Mouse (Mus musculus): ENCODE data around the gene Efna4. TPM values are rescaled to one million over a fixed set of nuclear protein-coding genes. Genes with fewer than 3 reads are reported as not detected.

Efna4 gene
- polyA plus RNA-seq, 1 experiment from 2014 or later, result 53.4 TPM

DNA sequence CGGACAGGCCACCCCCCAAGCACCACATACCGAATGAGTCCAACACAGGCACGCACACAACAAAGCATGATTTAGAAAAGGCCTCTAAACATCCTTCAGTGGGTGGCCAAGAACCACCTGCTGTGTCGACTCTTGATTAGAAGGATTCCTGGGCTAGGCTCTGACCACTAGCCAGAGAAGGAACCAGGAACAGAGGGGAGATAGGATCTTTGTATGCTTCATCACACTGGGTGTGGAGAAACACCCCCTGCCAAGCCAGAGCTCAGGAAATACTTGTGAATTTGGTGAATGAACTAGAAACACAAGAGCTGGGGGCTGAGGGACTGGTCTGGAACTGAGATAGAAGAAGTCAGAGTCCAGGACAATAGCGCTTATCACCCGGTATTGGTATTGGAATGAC lies 1.3 kb downstream of the Efna4 start:
- H3K9me3 ChIP-seq (replicated peaks), result no peaks in the 10 kb centered on the region
- H3K27ac ChIP-seq, result peak overlapping the region; percentile 95
- peak; percentile 31 for DNase-seq (ENCODE audit: low spot score)
- H3K4me1 ChIP-seq, result peaks cover 82% of the 10 kb centered on the region
- no peaks in the 10 kb centered on the region for H3K27me3 ChIP-seq (ENCODE audit: low read depth, poor library complexity, severe bottlenecking)
- H3K4me3 ChIP-seq, result peak overlapping the region; percentile 74
- H3K36me3 ChIP-seq, result peaks cover 40% of the 10 kb centered on the region
- WGBS, result 26% methylated on average over 6 of the region's 6 CpGs

DNA sequence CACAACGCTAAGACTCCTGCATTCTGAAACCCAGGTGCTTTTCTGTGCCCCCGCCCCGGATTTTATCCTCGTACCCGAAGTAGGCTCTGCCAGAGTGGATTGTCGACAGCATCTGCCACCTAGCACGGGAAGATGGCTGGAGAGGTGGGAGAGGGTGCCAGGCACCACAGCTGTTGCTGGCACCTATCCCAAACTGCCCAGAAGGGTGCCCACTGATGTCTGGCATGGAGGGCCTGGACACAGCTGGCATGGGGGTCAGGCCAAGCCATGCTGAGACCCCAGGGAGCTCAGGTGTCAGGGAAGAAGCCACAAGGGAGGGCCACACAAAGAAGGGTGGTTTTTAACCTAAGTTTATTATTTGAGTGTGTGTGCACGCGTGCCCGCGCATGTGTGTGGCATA lies 4.8 kb downstream of the Efna4 start:
- Histone ChIP-seq H3K36me3 (peaks cover 36% of the 10 kb centered on the region), H3K27me3 (ENCODE audit: low read depth, poor library complexity, severe bottlenecking) (0 out of 2 replicates have a peak, but pooled peaks cover 5% of the 10 kb centered on the region), H3K9me3 (replicated peaks) (no peaks in the 10 kb centered on the region), H3K27ac (0 out of 2 replicates have a peak overlapping the region, but pooled peaks have one; percentile 1), H3K4me3 (no peak overlapping the region), H3K4me1 (peaks cover 80% of the 10 kb centered on the region)
- DNase-seq (ENCODE audit: low spot score), result no peak
- 57% methylated on average over 11 of the region's 11 CpGs for WGBS

DNA sequence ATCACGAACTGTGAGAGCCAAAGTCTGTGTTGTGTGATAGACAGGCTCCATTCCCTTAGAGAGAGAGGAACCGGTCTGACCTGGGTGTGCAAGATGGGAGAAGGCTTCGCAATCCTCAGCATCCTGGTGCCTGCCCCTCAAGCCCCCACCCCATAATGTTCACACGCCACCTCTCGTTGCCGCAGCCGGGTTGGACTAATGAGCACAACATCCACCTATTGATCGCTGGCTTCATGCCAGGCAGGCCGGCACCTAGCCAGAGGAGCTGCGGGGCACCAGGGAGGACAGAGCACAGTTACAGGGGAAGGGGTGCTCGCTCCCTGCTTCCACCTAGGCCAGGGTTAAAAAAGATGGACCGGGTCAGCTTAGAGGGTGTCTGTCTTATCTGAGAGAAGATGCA lies 5.4 kb downstream of the Efna4 start:
- WGBS, result 49% methylated on average over 12 of the region's 12 CpGs
- H3K27ac ChIP-seq, result peak overlapping the region; percentile 15; the same call in 1 of the 2 replicates
- no peaks in the 10 kb centered on the region for H3K9me3 ChIP-seq (replicated peaks)
- DNase-seq (ENCODE audit: low spot score), result peak; percentile 34
- peaks cover 86% of the 10 kb centered on the region for H3K4me1 ChIP-seq
- H3K4me3 ChIP-seq, result no peak overlapping the region
- H3K36me3 ChIP-seq, result peaks cover 36% of the 10 kb centered on the region
- H3K27me3 ChIP-seq (ENCODE audit: low read depth, poor library complexity, severe bottlenecking), result 0 out of 2 replicates have a peak, but pooled peaks cover 5% of the 10 kb centered on the region

DNA sequence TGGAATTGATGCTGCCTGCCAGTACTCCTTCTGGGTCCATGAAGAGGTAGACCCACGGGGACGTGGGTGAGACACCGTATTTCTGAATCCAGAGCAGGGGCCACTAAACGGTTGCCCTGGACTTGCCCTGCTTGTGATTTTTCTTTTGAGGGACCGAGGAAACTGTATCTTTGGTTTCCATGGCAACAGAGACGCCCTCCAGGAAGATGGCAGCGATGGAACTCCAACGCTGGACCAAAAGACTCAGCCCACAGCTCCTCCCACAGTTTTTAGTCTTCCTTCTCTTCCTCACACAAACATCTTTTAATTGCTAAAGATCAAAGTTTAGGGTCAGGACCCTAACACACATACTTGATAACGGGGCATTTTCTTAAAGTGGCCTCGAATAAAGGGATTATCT lies 5.8 kb downstream of the Efna4 start:
- 57% methylated on average over 10 of the region's 10 CpGs for WGBS
- no peak overlapping the region for H3K27ac ChIP-seq
- DNase-seq (ENCODE audit: low spot score), result no peak
- H3K4me3 ChIP-seq, result no peak overlapping the region
- no peaks in the 10 kb centered on the region for H3K9me3 ChIP-seq (replicated peaks)
- 0 out of 2 replicates have a peak, but pooled peaks cover 5% of the 10 kb centered on the region for H3K27me3 ChIP-seq (ENCODE audit: low read depth, poor library complexity, severe bottlenecking)
- H3K4me1 ChIP-seq, result peaks cover 87% of the 10 kb centered on the region
- H3K36me3 ChIP-seq, result peaks cover 36% of the 10 kb centered on the region

DNA sequence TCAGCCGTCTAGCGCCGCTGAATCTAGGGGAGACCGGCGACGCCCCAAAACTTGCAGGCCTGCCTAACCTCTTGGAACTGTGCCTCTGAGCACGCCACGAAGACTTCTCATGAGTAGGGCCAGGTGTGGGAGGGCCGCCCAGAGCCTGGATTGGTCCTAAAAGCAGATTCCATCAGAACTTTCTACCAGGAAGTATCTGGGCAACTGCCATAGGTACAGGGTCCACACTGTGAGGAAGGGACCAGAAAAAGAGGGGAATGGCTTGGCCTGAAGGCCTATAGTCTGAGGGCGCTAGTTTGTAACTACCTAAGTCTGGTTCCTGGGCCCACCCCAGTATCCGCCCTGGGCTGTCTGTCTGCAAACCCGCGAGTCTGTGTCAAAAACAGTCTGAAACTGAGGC lies 6.3 kb downstream of the Efna4 start:
- 0 out of 2 replicates have a peak overlapping the region, but pooled peaks have one; percentile 6 for H3K27ac ChIP-seq
- H3K4me3 ChIP-seq, result no peak overlapping the region
- peaks cover 36% of the 10 kb centered on the region for H3K36me3 ChIP-seq
- peaks cover 87% of the 10 kb centered on the region for H3K4me1 ChIP-seq
- DNase-seq (ENCODE audit: low spot score), result peak; percentile 34
- no peaks in the 10 kb centered on the region for H3K9me3 ChIP-seq (replicated peaks)
- 76% methylated on average over 13 of the region's 13 CpGs for WGBS
- H3K27me3 ChIP-seq (ENCODE audit: low read depth, poor library complexity, severe bottlenecking), result 0 out of 2 replicates have a peak, but pooled peaks cover 5% of the 10 kb centered on the region

DNA sequence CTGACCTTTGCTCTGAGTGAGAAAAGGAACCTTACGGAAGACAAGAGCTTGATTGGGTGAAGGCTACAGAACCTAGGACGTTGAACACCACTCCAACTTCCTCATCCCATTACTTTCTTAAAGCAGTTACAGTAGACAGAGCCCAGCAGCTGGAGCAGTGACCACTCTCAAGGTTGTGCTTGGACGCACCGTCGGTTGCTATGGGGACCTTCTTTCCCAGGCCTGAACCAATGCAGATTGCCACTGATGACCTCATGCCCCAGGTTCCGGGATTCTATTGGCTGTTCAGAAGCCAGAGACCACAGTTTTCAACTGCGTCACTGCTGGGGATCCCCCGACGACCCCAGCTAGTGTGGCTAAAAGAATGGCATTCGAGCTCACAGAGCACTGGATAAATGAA lies 6.9 kb downstream of the Efna4 start:
- H3K27ac ChIP-seq, result no peak overlapping the region
- 0 out of 2 replicates have a peak overlapping the region, but pooled peaks have one; percentile 4 for H3K4me3 ChIP-seq
- peaks cover 36% of the 10 kb centered on the region for H3K36me3 ChIP-seq
- peak; percentile 51 for DNase-seq (ENCODE audit: low spot score)
- H3K9me3 ChIP-seq (replicated peaks), result no peaks in the 10 kb centered on the region
- H3K4me1 ChIP-seq, result peaks cover 84% of the 10 kb centered on the region
- WGBS, result 21% methylated on average over 10 of the region's 10 CpGs
- H3K27me3 ChIP-seq (ENCODE audit: low read depth, poor library complexity, severe bottlenecking), result 0 out of 2 replicates have a peak, but pooled peaks cover 5% of the 10 kb centered on the region

DNA sequence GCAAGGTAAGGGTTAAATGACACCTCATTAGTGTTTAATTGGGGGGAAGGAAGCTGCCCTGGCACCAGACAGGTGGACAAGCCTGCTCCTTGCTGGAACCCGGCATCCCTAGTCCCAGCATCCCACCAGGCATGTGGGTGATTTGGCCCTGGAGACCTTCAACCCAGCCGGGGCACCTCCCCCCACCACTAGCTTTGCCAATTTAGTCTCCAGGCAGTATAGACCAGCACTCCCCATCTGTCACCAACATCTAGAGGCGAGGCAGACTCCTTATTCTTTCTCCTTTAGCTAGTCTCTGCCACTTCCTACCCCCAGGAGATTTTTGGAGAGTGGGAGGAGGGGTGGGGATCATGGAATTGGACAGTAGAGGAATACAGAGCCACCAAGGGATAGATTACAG lies 7.5 kb downstream of the Efna4 start:
- 52% methylated on average over 3 of the region's 3 CpGs for WGBS
- Histone ChIP-seq H3K27me3 (ENCODE audit: low read depth, poor library complexity, severe bottlenecking) (0 out of 2 replicates have a peak, but pooled peaks cover 5% of the 10 kb centered on the region), H3K9me3 (replicated peaks) (no peaks in the 10 kb centered on the region), H3K27ac (no peak overlapping the region), H3K4me1 (peaks cover 79% of the 10 kb centered on the region), H3K36me3 (peaks cover 31% of the 10 kb centered on the region), H3K4me3 (no peak overlapping the region)
- no peak for DNase-seq (ENCODE audit: low spot score)

DNA sequence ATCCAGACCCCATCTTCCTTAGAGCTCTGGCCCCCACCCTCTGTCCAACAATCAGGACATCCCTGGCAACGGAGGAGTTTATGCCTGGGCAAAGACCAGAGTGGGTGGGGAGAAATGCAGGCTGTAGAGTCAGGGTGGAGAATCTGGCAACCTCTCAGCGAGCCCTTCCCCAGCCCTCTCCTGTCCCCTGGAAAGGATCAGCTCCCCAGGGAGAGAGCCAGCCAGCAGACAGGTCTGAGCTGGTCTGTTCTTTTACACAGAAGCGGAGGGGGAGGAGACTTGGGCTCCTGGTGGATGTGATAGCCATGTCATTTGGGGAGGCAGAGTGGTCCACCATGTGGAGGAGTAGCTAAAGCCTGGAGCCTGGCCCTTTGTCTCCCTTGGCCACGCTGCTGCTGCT lies 9.2 kb downstream of the Efna4 start:
- Histone ChIP-seq H3K9me3 (replicated peaks) (no peaks in the 10 kb centered on the region), H3K4me1 (peaks cover 65% of the 10 kb centered on the region), H3K27me3 (ENCODE audit: low read depth, poor library complexity, severe bottlenecking) (peaks cover 6% of the 10 kb centered on the region; the same call in 1 of the 2 replicates), H3K4me3 (no peak overlapping the region), H3K36me3 (peaks cover 14% of the 10 kb centered on the region), H3K27ac (peak overlapping the region; percentile 19; the same call in 1 of the 2 replicates)
- DNase-seq (ENCODE audit: low spot score), result no peak
- 13% methylated on average over 4 of the region's 4 CpGs for WGBS

DNA sequence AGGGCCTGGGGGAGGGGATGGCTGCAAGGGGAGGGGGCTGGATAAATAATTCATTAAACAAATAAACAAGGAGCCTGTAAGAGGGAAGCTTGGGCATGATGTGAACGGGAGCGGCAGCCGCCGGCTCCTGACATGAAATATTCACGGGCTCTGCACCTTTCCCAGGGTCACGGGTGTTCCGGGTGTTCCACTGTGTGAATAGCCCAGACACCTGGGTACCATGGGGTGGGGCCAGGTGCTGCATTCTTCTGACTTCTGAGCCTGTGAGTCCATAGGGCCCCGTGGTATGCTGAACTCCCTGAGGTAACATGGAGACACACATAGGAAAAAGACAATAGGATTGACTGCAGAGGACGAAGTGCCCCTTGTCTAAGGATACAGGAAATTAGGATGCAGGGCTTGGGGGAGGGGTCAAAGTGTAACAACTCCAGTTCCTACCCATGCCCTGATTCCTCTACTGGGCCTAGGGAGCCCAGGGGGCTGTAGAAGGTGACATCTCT lies 10.4 kb downstream of the Efna4 start:
- Histone ChIP-seq H3K4me1 (peaks cover 63% of the 10 kb centered on the region), H3K27me3 (ENCODE audit: low read depth, poor library complexity, severe bottlenecking) (peaks cover 13% of the 10 kb centered on the region; the same call in 1 of the 2 replicates)

DNA sequence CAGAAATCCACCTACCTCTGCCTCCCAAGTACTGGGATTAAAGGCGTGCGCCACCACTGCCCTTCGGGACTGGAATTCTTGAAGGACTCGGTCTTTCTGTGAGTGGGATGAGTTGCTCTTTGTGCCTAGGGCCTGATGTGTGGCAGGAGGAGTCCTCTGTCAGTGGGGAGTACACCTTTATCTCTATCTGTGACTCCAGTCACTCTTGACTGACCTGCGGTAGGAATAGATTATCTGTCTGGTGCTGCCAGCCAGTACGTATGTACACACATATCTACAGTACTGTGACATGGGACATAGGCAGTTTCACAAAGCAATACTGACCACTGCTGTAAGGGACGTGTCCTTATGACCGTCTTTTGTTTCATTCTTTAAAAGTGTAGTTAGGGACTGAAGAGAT lies 11.9 kb downstream of the Efna4 start:
- DNase-seq (ENCODE audit: low spot score), result no peak
- no peaks in the 10 kb centered on the region for H3K36me3 ChIP-seq
- H3K27ac ChIP-seq, result no peak overlapping the region
- H3K4me1 ChIP-seq, result peaks cover 63% of the 10 kb centered on the region
- peaks cover 25% of the 10 kb centered on the region for H3K27me3 ChIP-seq (ENCODE audit: low read depth, poor library complexity, severe bottlenecking)
- no peak overlapping the region for H3K4me3 ChIP-seq
- 95% methylated on average over 8 of the region's 8 CpGs for WGBS
- no peaks in the 10 kb centered on the region for H3K9me3 ChIP-seq (replicated peaks)

More for the DNA sequence above, 10.4 kb downstream of the Efna4 start:
- peak overlapping the region; percentile 6 for H3K4me3 ChIP-seq
- peak overlapping the region; percentile 72 for H3K27ac ChIP-seq
- WGBS, result 29% methylated on average over 9 of the region's 9 CpGs
- no peaks in the 10 kb centered on the region for H3K9me3 ChIP-seq (replicated peaks)
- peaks cover 2% of the 10 kb centered on the region for H3K36me3 ChIP-seq
- DNase-seq (ENCODE audit: low spot score), result no peak

DNA sequence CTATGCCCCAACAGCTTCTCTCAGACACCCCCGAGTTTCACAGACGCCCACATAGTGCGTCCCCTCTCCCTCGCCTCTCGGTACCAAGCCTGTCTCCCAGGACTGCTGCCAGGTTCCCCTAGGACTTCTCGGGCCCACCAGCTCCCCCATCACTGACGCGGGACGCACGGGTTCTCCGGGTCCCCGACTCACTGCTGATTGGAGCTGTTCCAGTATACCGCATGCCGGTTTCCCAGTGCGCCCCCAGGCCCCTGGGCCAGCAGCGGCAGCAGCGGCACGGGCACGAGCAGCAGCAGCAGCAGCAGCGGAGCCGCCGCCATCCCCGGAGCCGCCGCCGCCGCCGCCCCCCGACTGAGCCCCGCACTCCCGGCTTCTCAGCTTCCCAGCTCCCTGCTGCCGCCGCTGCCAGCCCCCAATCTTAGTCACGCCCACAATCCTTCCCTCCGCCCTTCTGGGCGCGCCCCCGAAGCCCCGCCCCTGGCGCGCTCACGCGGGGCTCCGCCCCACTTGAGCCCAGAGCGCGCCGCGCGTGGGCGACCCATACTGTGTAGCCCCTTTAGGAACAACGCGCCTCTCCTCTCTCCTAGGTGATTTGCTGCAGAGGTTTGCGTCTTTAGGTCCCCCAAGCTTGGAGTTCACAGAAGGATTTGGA lies 15.2 kb downstream of the Efna4 start, which contains the start of gene Efna3:
TSS of gene Efna3 (minus strand) at position 452 of the 652 bp plus-strand sequence.
- peak within 1 kb of the TSS; percentile 89 for H3K27ac ChIP-seq
- DNase-seq (ENCODE audit: low spot score), result peak; percentile 87
- peaks cover 66% of the 10 kb centered on the region for H3K4me1 ChIP-seq
- H3K9me3 ChIP-seq (replicated peaks), result no peaks in the 10 kb centered on the region
- H3K27me3 ChIP-seq (ENCODE audit: low read depth, poor library complexity, severe bottlenecking), result peaks cover 52% of the 10 kb centered on the region
- no peaks in the 10 kb centered on the region for H3K36me3 ChIP-seq
- under 1% methylated on average over 53 of the region's 53 CpGs for WGBS
- H3K4me3 ChIP-seq, result peak within 1 kb of the TSS; percentile 79

DNA sequence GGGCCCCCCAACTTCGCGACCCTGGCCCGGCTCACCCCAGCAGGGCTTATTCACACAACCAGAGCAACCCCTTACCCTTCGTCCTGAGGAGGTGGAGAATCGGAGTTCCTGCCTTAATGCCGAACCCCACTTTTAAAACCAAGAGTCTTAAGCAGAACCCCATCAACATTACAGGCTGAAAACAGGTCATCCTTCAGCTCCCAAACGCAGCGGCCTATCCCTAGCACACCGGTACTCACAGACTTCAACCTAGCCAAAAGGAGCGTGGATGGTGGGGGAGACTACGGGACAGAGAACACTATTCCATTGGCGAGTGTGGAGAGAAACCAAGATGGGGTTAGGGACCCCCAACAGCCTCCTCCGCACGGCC lies 15.7 kb downstream of the Efna4 start:
- H3K36me3 ChIP-seq, result no peaks in the 10 kb centered on the region
- H3K9me3 ChIP-seq (replicated peaks), result no peaks in the 10 kb centered on the region
- H3K4me1 ChIP-seq, result peaks cover 66% of the 10 kb centered on the region
- whole genome bisulfite sequencing, result 0% methylated on average over 14 of the region's 14 CpGs
- peaks cover 58% of the 10 kb centered on the region for H3K27me3 ChIP-seq (ENCODE audit: low read depth, poor library complexity, severe bottlenecking)
- peak overlapping the region; percentile 79 for H3K4me3 ChIP-seq
- no peak for DNase-seq (ENCODE audit: low spot score)
- H3K27ac ChIP-seq, result peak overlapping the region; percentile 89
